Mouse (Mus musculus) heart, postnatal 25 days (tissue): Measurements from ENCODE around the gene C5ar1. TPM values are rescaled to one million over a fixed set of nuclear protein-coding genes. Genes with fewer than 3 reads are reported as not detected.

Experiments
- DNase-seq: peaks from one replicate; pipeline ENCODE4 v3.0.0; 2022; ENCODE audit warnings: low spot score
- intact Hi-C: fragments of 180-260 bp; cut with DNase I; formaldehyde crosslinking; loops from one replicate; pipeline ENCODE4 v1.15.1; 2025
- total RNA-seq, 2 experiments: library from RNA; stranded (reverse); gene quantifications; 2 replicates each; pipeline ENCODE4 v1.2.3; 2021

Gene C5ar1
- total RNA-seq, 2 experiments from 2014 or later: 5.1 to 6.5 TPM

DNA sequence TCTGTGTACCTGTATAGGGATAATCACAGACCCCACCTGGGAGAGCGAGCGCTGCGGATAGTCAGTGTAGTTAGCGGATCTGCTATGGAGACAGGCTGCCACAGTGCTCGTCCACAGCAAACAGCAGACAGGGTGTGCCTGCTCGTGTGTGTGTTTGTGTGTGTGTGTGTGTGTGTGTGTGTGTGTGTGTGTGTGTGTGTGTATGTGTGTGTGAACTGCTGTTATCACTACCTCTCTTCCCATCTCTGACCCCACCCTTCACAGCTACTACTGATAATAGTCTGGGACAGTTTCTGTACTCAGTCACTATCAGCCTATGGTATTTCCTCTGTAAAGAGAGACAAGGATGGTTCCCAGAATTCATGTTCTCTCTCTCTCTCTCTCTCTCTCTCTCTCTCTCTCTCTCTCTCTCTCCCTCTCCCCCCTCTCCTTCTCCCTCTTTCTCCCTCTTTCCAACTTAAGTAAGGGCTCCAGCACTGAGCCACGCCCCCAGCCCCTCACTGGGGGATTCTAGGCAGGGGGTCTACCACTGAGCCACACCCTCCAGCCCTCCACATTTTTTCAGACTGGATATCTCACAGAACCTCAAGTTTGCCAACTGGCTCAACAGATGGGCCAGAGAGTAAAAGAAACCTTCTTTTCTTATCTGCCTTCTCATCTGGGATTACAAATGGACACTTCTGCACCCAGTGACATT lies 18.9 kb downstream of the C5ar1 start:
- intact Hi-C loops: no loop called here
- no peak for DNase-seq

DNA sequence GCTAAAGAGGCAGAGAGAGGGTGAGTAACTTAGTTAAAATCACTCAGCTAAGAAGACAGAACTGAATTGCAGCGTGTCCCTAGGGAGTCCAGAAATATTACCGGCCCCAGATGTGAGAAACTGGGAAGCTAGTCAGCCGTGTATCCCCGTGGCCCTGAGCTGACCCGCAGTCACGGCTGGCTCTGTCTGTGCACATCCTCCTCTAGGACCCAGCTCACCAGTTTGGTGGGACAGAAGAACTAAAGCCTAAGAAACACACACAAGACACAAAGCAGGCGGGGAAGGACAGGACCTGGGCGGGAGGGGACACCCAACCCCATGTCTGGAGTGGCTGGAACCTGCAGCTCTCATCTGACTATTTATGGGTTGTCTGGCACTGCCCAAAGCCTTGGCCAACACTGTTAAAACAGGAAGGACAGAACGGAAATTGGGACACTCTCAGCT lies 19.8 kb downstream of the C5ar1 start:
- peak; percentile 20 for DNase-seq
- intact Hi-C loops: no loop called here

GRCm38 (mm10) chr7:16229869-16230268 lies 29.5 kb downstream of the C5ar1 start:
- intact Hi-C loops: no loop called here
- DNase-seq: no peak

DNA sequence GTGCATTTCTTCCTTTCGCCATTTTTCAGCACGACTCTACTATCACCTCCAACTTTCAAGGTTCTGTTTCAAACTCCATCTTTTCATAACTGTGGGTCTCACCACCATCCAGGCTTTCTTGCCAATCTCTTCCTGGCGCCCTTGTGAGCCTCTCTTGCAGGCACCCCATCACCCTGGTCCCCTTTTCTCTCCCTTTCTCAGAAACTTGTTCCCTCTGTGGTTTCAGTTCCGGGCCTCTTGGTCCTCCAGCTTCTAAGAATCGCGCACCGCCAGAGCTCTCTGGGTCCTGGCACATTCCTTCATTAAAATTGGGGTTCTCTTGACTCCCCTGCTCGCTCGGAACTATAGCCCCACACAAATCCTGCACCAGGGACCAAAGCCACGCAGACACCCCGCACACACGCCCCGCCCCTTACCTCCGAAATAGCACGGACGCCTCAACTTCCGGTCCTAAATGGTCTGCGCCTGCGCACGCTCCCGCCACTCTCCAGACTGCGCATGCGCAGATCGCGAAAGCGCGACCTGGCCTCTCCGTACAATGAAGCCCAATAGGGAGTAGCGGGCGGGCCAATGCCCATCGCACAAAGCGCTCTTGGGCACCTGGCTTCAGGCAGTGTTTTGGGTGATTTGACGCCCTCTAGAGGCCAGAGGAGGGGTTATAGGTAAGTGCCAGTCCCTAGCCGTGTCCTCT lies 37.6 kb downstream of the C5ar1 start, which contains the start of gene Dhx34:
Gene Dhx34, minus strand, starts transcription at position 456 of the 691 bp plus-strand sequence.
- intact Hi-C loops: no loop called here

DNA sequence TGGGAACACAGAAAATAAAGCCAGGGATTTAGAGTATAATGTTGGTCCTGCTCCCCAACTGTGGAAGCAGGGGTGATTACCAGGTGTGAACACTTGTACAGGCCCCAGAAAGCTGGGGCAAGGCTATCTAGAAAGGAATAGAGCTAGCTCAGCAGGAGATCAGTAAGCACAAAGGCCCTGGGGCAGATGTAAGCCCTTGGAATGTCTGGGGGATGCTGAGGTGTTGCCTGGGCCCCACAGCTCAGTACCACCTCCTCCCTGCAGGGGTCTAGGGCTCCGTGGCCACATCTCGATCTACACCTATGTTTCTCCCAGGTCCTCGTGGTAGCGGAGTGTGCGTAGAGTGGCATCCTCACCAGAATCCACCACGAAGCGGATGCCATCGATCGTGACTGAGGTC lies 45.4 kb downstream of the C5ar1 start:
- intact Hi-C loops: loop anchor here (5.0 kb wide), 1 partner anchor 48 kb away; no protein-coding TSS in a partner anchor
- no peak for DNase-seq

More for the DNA sequence above, 37.6 kb downstream of the C5ar1 start, which contains the start of gene Dhx34:
- peak; percentile 89 for DNase-seq

DNA sequence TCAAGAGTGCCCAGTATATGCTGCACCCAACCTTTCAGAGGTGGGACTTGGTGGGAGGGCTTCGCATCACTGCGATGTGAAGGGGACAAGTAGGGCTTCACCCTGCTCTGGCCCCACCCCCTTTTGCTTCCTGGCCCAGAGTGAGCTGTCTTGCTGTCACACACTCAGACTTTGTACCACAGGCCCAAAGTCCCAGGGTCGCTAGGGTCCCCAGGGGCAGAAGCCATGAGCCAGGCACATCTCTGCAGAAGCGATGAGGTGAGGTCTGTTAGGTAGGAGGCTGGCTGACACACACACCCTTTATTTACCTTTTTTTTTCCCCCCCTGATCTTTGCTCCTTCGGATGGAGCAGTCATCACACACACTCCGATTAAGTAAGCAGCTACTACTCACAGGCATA lies 46.1 kb downstream of the C5ar1 start:
- no peak for DNase-seq
- intact Hi-C loops: loop anchor here (5.0 kb wide), 1 partner anchor 49 kb away; no protein-coding TSS in a partner anchor

DNA sequence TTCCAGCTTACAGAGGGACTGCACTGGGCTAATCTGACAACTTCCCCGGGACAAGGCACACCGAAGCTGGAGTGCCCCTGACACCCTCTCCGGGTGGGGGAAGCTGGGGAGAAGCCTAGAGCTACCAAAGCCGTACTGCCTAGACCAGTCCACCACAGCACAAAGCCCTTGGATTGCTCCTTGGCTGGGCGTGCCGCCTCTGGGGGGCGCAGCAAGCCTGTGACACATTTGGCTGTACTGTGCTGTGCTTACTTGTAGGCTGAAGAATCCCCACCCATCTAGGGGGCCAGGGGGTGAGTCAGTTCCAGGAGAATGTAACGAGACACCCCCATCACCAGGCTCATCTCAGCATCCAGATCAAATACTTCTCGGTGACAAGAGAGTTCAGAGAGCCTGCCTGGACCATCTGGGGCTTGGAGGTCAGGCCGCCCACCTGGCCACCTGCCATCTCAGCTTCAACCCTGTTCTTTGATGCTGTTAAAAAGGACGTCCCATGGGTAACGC lies 48.4 kb downstream of the C5ar1 start:
- intact Hi-C loops: loop anchor here (5.0 kb wide), 1 partner anchor 51 kb away; no protein-coding TSS in a partner anchor
- DNase-seq: no peak

DNA sequence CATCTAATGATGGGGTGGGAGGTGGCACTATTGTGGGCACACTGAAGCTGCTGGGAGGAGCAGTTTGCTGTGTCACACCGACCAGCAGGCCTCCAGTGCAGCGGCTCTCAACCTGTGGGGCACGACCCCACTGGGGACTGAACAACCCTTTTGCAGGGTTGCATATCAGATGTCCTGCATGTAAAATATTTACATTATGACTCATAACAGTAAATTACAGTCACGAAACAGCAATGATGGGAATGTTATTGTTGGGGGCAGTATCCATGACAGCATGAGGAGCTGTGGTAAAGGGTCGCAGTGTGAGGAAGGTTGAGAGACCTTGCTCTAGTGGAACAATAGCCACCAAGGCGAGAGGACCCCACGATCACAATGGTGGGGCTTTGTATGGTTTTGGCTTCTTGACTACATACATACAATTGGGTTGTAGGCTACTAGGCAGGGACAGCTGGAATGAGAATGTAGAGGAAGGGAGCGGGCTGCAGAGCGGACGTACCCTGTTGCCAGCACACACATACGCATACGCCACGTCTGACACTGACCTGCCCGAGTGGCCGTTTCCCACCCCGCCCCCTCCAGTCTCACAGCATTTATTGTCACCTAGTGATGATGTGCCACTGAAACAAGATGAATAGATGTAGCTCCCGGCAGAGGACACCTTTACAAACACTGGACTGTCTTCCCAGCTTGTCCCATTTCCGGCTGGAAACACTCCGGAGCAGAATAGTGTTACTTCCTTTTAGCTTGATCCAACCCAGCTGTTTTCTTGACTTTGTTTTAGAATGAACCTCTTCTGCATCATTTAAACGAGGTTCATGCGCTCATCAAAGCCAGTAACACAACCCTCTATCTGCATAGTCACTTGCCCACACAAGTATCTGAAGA lies 50.3 kb downstream of the C5ar1 start:
- intact Hi-C loops: no loop called here
- no peak for DNase-seq

GRCm38 (mm10) chr7:16207496-16207895 lies 51.8 kb downstream of the C5ar1 start:
- peak; percentile 10 for DNase-seq
- intact Hi-C loops: no loop called here

DNA sequence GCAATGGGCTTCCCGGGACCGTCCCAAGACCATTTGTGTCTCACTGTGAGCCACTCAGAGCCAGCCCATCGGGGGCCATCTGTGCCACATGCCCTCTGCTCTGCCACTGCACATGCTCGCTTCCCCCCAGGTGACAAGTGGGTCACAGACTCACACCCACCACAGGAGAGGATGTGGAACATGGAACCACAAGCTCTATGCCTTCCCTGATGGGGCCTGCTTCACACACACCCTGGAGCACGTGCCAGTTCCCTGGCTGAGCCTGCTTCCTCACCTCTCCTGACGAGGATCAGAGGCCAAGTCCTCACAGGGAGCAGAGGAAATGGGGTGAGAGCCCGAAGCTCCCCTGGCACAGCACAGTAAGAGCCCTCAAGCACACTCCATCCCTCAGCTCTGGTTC lies 52.3 kb downstream of the C5ar1 start:
- DNase-seq: no peak
- intact Hi-C loops: no loop called here

GRCm38 (mm10) chr7:16204791-16205190 lies 54.5 kb downstream of the C5ar1 start:
- DNase-seq: no peak
- intact Hi-C loops: no loop called here

GRCm38 (mm10) chr7:16203505-16203903 lies 55.8 kb downstream of the C5ar1 start:
- intact Hi-C loops: no loop called here
- DNase-seq: no peak

DNA sequence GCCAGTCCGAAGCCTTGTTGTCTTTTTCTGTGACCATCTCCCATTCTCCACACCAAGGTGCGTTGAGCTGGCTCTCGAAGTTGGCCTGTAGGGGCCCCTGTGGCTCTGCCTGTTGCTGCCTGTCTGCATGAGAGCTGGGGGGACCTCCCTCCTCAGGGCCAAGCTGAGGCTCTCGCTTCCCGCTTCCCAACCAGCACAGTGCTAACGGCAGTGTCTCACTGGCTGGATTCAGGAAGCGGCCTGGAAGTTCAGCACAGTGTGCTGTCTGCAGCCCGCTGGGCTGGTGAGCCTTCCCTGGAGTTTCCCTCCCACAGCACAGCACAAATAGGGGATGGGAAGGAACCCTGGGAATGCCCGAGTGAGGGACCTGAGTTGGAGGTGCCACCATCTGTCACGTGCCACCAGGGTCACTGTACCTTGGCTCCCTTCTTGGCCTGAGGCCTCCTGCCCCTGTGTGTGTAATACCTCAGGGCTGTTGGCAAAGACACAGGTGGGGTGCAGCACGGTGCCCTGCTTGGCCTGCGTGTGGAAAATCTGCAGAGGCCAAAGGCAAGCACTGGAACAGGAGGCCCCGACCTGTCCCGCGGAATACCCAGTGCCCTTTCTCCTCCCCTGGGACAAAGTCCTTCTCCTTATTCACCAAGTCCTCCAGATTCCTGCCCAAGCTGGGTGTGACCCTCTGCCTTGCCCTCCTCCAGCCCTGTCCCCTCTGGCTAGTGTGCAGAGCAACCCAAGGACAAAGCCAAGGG lies 56.4 kb downstream of the C5ar1 start:
- DNase-seq: no peak
- intact Hi-C loops: no loop called here

DNA sequence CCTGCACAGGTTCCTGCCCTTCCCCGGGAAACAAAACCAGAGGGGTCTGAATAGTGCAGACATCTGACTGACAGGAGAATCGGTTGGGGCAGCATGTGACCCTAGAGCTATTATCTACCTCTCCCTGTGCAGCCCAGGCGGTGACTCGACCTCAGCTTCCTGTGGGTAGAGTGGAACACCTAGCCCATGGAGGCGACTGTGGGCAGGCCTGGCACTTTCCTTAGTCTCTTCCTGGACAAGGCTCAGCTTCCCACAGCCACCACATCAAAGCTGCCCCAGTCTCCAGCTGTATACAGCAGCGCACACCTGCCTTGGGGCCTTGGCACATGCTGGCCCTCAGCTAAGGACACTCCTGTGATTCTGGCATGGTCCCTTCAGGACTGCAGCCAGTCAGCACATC lies 58.2 kb downstream of the C5ar1 start:
- no peak for DNase-seq
- intact Hi-C loops: no loop called here

DNA sequence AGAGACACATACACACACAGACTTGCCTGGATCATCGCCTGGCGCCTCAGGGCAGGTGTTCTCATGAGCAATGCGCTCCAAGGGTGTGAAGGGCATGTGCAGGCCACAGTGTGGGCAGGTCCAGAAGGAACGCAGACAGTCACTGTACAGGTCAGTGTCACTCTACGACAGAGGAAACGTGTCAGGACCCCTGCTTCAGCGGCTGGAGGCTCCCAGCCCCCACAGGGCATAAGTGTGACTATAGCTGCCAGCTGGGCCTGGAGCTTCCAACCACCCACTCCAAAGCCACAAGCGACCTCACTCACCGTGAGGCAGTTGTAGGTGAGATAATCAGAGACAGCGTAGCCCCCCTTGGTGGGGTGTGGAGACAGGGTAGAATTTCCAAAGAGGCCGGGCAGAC lies 60.8 kb downstream of the C5ar1 start:
- no peak for DNase-seq
- intact Hi-C loops: no loop called here

DNA sequence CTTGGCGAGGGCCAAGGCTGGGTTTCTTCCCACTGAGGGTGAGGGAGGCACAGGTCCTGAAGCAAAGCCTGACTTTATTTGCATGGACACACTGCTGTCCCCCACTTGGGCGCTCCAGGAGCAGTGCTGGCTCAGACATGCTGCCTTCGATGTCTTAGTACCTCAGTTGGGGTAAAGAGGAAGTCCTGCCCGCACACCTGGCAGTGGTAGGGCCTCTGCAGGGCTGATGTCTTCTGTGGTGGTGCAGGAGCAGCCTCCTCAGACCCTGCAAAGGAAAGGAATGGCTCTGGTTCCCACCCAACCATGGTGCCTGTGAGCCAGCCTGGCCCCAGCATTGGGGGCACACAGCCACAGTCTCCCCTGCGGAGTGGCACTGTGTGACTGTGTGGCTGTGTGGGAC lies 62.2 kb downstream of the C5ar1 start:
- no peak for DNase-seq
- intact Hi-C loops: no loop called here
